Mouse (Mus musculus) neural tube, embryonic 13.5 days (tissue): Measurements from ENCODE around the gene Tmem63c. TPM values are rescaled to one million over a fixed set of nuclear protein-coding genes. Genes with fewer than 3 reads are reported as not detected.

Source experiments
- ATAC-seq: fragments of 200-750 bp; cut with Nextera tagmentation; 2 replicates; pipeline ENCODE4 v1.8.0; 2017; ENCODE audit warnings: low read depth, mild to moderate bottlenecking, moderate TSS enrichment, moderate library complexity
- H3K27ac ChIP-seq: fragments of 300-500 bp; sonication (generic); replicated peaks from 2 replicates; pipeline ENCODE4 v1.5.1; 2015; ENCODE audit warnings: moderate library complexity, mild to moderate bottlenecking, inconsistent platforms
- H3K27me3 ChIP-seq: fragments of 300-500 bp; sonication (generic); 2 replicates; pipeline ENCODE4 v1.6.1; 2015; ENCODE audit warnings: mild to moderate bottlenecking, inconsistent platforms
- H3K36me3 ChIP-seq: fragments of 300-500 bp; sonication (generic); 2 replicates; pipeline ENCODE4 v1.6.1; 2015; ENCODE audit warnings: mild to moderate bottlenecking, inconsistent platforms
- H3K4me1 ChIP-seq: fragments of 300-500 bp; sonication (generic); replicated peaks from 2 replicates; pipeline ENCODE4 v1.6.1; 2015; ENCODE audit warnings: inconsistent platforms
- H3K4me2 ChIP-seq: fragments of 300-500 bp; sonication (generic); 2 replicates; pipeline ENCODE4 v1.6.1; 2015; ENCODE audit warnings: inconsistent platforms, mild to moderate bottlenecking, moderate library complexity
- H3K4me3 ChIP-seq: fragments of 300-500 bp; sonication (generic); 2 replicates; pipeline ENCODE4 v1.5.1; 2015; ENCODE audit warnings: mild to moderate bottlenecking, inconsistent platforms
- H3K9ac ChIP-seq: fragments of 300-500 bp; sonication (generic); 2 replicates; pipeline ENCODE4 v1.6.1; 2015; ENCODE audit warnings: moderate library complexity, mild to moderate bottlenecking, inconsistent platforms
- H3K9me3 ChIP-seq: fragments of 300-500 bp; sonication (generic); 2 replicates; pipeline ENCODE4 v1.6.1; 2016; ENCODE audit warnings: inconsistent platforms
- WGBS: fragments of 180-500 bp; shearing (Covaris S2); methylation state at CpG from one replicate; pipeline ENCODE4 v1.1.7; 2015; 5-methylcytosine and 5-hydroxymethylcytosine counted together
- microRNA-seq: library from miRNA; unstranded; fragments of <30 nt; microRNA quantifications from one replicate; pipeline ENCODE4, GENCODE M21; 2016
- polyA plus RNA-seq: library from polyadenylated mRNA; unstranded; fragments of >200 nt; fragmentation: Nextera tagmentation; extraction: Ambion mirVana; gene quantifications from 2 replicates; pipeline ENCODE4 v1.2.1, GENCODE M21; 2015

Gene Tmem63c
- polyA plus RNA-seq, 1 experiment from 2014 or later: 7.1 TPM

DNA sequence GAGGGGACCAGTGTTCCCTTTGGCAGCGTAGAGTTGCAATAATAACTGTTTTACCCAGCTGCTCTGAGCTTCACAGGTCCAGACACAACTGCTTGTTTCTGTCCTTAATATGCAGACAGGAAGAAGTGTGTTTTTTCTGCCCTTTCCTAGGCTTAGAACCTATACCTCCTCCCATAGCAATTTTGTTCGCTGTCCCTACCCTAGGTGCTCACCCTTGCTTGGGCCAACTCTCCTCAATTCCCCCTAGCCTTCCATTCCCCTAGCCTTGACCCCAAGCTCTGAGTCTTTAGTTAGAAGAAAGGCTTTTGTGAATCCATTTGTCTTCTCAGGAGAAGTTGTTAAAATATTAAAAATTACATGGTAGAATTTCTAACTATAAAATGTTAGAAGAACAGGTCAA, 117.6 kb downstream of the Tmem63c start:
- WGBS: 50% methylated on average over 2 of the region's 2 CpGs
- H3K4me2 ChIP-seq: no peak overlapping the region
- H3K9ac ChIP-seq: no peak overlapping the region
- H3K36me3 ChIP-seq: peaks cover 20% of the 10 kb centered on the region; the same call in 1 of the 2 replicates
- H3K27me3 ChIP-seq: no peaks in the 10 kb centered on the region
- ATAC-seq: no peak
- peaks cover 14% of the 10 kb centered on the region; the same call in 1 of the 2 replicates for H3K4me1 ChIP-seq
- no peak overlapping the region for H3K4me3 ChIP-seq
- no peaks in the 10 kb centered on the region for H3K9me3 ChIP-seq
- H3K27ac ChIP-seq: peak overlapping the region; percentile 52; the same call in 1 of the 2 replicates

Small RNAs within 50 kb of the gene (microRNA-seq; reads per million reads assigned to microRNA genes)
- not detected for gene Gm25847

Other genes starting within 250 kb of the Tmem63c start
- gene Irf2bpl, start 136.5 kb upstream of the Tmem63c start, polyA plus RNA-seq: 59.9 and 60.7 TPM in 2 replicates
- 39.2 and 45.6 TPM in 2 replicates for gene Cipc, start 74.3 kb upstream of the Tmem63c start, polyA plus RNA-seq
- 17.1 and 23.5 TPM in 2 replicates for gene Zdhhc22, start 30.9 kb upstream of the Tmem63c start, polyA plus RNA-seq
- gene Ngb, start 81.2 kb downstream of the Tmem63c start, polyA plus RNA-seq: 1.0 and 1.2 TPM in 2 replicates
- gene Gstz1, start 125.8 kb downstream of the Tmem63c start, polyA plus RNA-seq: 23.6 and 28.0 TPM in 2 replicates
- 11.4 and 12.4 TPM in 2 replicates for gene Pomt2, start 126.6 kb downstream of the Tmem63c start, polyA plus RNA-seq
- 1.7 and 2.1 TPM in 2 replicates for gene Samd15, start 178.4 kb downstream of the Tmem63c start, polyA plus RNA-seq
- gene Tmed8, start 179.1 kb downstream of the Tmem63c start, polyA plus RNA-seq: 3.8 and 3.9 TPM in 2 replicates
- 1.6 and 1.7 TPM in 2 replicates for gene Noxred1, start 217.4 kb downstream of the Tmem63c start, polyA plus RNA-seq
- 56.9 and 58.2 TPM in 2 replicates for gene Vipas39, start 244.9 kb downstream of the Tmem63c start, polyA plus RNA-seq
- 196 and 211 TPM in 2 replicates for gene Ahsa1, start 245.1 kb downstream of the Tmem63c start, polyA plus RNA-seq